Mouse (Mus musculus) lung, embryonic 16.5 days (tissue): ENCODE data around the gene Efhd1. TPM values are rescaled to one million over a fixed set of nuclear protein-coding genes. Genes with fewer than 3 reads are reported as not detected.

Experiments
- ATAC-seq: fragments of 200-750 bp; cut with Nextera tagmentation; 2 replicates; pipeline ENCODE4 v1.8.0; 2017; ENCODE audit warnings: low read depth, mild to moderate bottlenecking, moderate library complexity
- H3K27ac ChIP-seq: fragments of 300-500 bp; sonication (generic); 2 replicates; pipeline ENCODE4 v1.5.1; 2014; ENCODE audit warnings: mild to moderate bottlenecking, control low read depth, low read length
- H3K27me3 ChIP-seq: fragments of 300-500 bp; sonication (generic); 2 replicates; pipeline ENCODE4 v1.6.1; 2014; ENCODE audit warnings: low read depth, low read length, mixed read lengths; ENCODE audit not compliant: control insufficient read depth, insufficient read depth
- H3K36me3 ChIP-seq: fragments of 300-500 bp; sonication (generic); 2 replicates; pipeline ENCODE4 v1.6.1; 2014; ENCODE audit warnings: low read length; ENCODE audit not compliant: control insufficient read depth, insufficient read depth
- H3K4me1 ChIP-seq: fragments of 300-500 bp; sonication (generic); replicated peaks from 2 replicates; pipeline ENCODE4 v1.6.1; 2014; ENCODE audit warnings: low read length, mixed read lengths; ENCODE audit not compliant: control insufficient read depth, insufficient read depth
- H3K4me2 ChIP-seq: fragments of 300-500 bp; sonication (generic); 2 replicates; pipeline ENCODE4 v1.6.1; 2014; ENCODE audit warnings: low read depth, low read length, control low read depth
- H3K4me3 ChIP-seq: fragments of 300-500 bp; sonication (generic); 2 replicates; pipeline ENCODE4 v1.5.1; 2014; ENCODE audit warnings: mild to moderate bottlenecking, low read length, control low read depth
- H3K9ac ChIP-seq: fragments of 300-500 bp; sonication (generic); 2 replicates; pipeline ENCODE4 v1.6.1; 2014; ENCODE audit warnings: low read length, control low read depth
- H3K9me3 ChIP-seq: fragments of 300-500 bp; sonication (generic); 2 replicates; pipeline ENCODE4 v1.6.1; 2016; ENCODE audit warnings: low read length; ENCODE audit not compliant: control insufficient read depth
- WGBS: fragments of 180-500 bp; shearing (Covaris S2); extraction: QIAGEN DNeasy Blood & Tissue Kit; methylation state at CpG from one replicate; pipeline ENCODE4 v1.1.7; 2014; 5-methylcytosine and 5-hydroxymethylcytosine counted together
- polyA plus RNA-seq: library from polyadenylated mRNA; unstranded; fragments of >200 nt; fragmentation: Nextera tagmentation; extraction: Ambion mirVana; gene quantifications from 2 replicates; pipeline ENCODE4 v1.2.1, GENCODE M21; 2015

Gene Efhd1
- polyA plus RNA-seq: 0.31 and 0.65 TPM in 2 replicates

DNA sequence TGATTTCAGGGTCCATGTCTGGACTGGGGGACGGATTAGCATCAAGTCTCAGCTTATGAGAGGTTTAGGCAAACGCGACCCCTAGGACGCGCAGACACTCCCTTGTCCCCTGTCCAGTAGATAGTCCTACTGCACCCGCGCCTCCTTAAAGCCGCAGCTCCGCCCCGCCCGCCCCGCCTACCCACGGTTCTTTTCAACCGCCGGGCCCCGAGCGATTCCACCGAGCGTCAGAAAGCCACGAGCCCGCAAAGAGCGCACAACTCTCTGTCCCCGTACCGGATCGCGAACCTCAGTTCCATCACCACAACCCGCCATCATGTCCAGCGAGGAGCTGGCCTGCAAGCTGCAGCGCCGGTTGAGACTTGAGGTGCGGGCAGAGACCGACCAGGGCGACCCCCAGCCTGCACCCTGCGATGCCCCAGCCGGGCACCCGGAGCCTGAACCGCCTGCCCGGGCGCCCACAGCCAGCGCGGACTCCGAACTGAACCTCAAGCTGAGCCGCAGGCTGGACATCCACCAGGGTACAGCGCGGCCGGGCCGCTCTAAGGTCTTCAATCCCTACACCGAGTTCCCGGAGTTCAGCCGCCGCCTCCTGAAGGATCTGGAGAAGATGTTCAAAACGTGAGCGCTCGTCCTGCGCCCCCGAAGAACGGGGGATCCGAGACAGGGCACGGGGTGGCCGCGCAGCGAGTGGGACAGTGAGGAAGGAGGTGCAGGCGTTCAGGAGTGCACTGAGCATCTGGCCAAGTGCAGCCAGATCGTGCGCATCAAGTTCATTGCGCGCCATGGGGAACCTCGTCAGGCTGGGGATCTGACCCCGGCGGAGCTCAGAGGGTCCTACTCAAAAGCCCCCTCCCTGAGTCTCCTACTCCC lies at the start of gene Efhd1:
Gene Efhd1, plus strand, starts transcription at position 230 of the 873 bp plus-strand sequence.
- Histone ChIP-seq H3K27me3 (peaks cover 68% of the 10 kb centered on the region), H3K9ac (peak within 1 kb of the TSS; percentile 42), H3K27ac (no peak within 1 kb of the TSS), H3K36me3 (no peaks in the 10 kb centered on the region), H3K4me2 (peak within 1 kb of the TSS; percentile 86), H3K4me3 (peak within 1 kb of the TSS; percentile 47), H3K9me3 (no peaks in the 10 kb centered on the region), H3K4me1 (peaks cover 9% of the 10 kb centered on the region)
- WGBS: under 1% methylated on average over 70 of the region's 70 CpGs
- peak; percentile 70; the same call in 1 of the 2 replicates for ATAC-seq

GRCm38 (mm10) chr1:87214748-87215147 lies 49.4 kb upstream of the Efhd1 start:
- Histone ChIP-seq H3K9ac (peak overlapping the region; percentile 97), H3K36me3 (peaks cover 2% of the 10 kb centered on the region; the same call in 1 of the 2 replicates), H3K4me2 (peak overlapping the region; percentile 74), H3K4me3 (peak overlapping the region; percentile 83), H3K9me3 (no peaks in the 10 kb centered on the region), H3K27me3 (no peaks in the 10 kb centered on the region), H3K4me1 (peaks cover 14% of the 10 kb centered on the region), H3K27ac (peak overlapping the region; percentile 99; the same call in 1 of the 2 replicates)
- ATAC-seq: no peak
- WGBS: 5% methylated on average over 4 of the region's 4 CpGs

- H3K4me2 ChIP-seq: no peak overlapping the region
- H3K4me1 ChIP-seq: peaks cover 12% of the 10 kb centered on the region
- no peak overlapping the region for H3K27ac ChIP-seq
- ATAC-seq: no peak
- no peaks in the 10 kb centered on the region for H3K27me3 ChIP-seq
- no peaks in the 10 kb centered on the region for H3K9me3 ChIP-seq
- 54% methylated on average over 3 of the region's 3 CpGs for WGBS
- no peak overlapping the region for H3K9ac ChIP-seq
- H3K4me3 ChIP-seq: no peak overlapping the region
- H3K36me3 ChIP-seq: peaks cover 29% of the 10 kb centered on the region
Measured at GRCm38 (mm10) chr1:87217938-87218337, 46.2 kb upstream of the Efhd1 start.

DNA sequence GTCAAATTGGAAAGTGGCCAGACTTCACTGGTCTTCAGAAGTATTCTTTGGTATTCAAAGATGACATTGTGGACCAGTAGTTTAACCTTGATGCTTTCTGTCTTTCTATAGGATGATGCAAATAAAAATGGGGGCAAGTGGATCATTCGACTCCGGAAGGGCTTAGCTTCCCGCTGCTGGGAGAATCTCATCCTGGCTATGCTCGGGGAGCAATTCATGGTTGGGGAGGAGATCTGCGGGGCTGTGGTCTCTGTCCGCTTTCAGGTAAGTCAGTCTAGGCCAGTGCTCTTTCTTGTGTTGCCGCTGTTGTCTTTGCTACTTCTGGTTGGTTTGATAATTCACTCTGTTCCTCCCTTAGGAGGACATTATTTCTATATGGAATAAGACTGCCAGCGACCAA lies 38.4 kb upstream of the Efhd1 start:
- H3K4me1 ChIP-seq: no peaks in the 10 kb centered on the region
- no peak overlapping the region for H3K9ac ChIP-seq
- H3K4me2 ChIP-seq: no peak overlapping the region
- H3K27ac ChIP-seq: no peak overlapping the region
- no peaks in the 10 kb centered on the region for H3K9me3 ChIP-seq
- ATAC-seq: no peak
- peaks cover 77% of the 10 kb centered on the region for H3K36me3 ChIP-seq
- no peak overlapping the region for H3K4me3 ChIP-seq
- WGBS: 98% methylated on average over 8 of the region's 8 CpGs
- no peaks in the 10 kb centered on the region for H3K27me3 ChIP-seq

GRCm38 (mm10) chr1:87226409-87227159 lies 37.6 kb upstream of the Efhd1 start:
- H3K4me1 ChIP-seq: no peaks in the 10 kb centered on the region
- H3K27me3 ChIP-seq: no peaks in the 10 kb centered on the region
- H3K9me3 ChIP-seq: no peaks in the 10 kb centered on the region
- no peak for ATAC-seq
- H3K27ac ChIP-seq: no peak overlapping the region
- no peak overlapping the region for H3K4me2 ChIP-seq
- H3K36me3 ChIP-seq: peaks cover 70% of the 10 kb centered on the region
- no peak overlapping the region for H3K4me3 ChIP-seq
- no peak overlapping the region for H3K9ac ChIP-seq
- WGBS: 100% methylated on average over 1 of the region's 1 CpGs

DNA sequence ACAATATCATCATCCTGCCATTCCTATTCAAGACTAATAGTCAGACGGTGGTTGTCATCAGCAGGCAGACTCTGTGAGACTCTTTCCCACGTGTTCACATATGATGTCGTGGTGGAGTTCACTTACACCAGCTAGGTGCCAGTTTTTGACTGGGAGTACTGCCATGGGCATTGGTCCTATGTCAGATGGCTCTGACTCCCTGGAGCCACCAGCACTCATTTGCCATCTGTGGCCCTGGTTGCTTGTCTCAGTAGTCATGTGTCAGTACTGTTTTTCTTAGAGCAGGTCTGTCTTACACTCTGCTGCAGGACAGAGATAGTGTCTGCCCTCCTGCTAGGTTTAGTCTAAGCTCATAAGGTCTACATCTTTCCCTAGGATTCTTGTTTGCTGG lies 37.0 kb upstream of the Efhd1 start:
- no peak for ATAC-seq
- H3K27ac ChIP-seq: no peak overlapping the region
- 91% methylated on average over 3 of the region's 3 CpGs for WGBS
- H3K36me3 ChIP-seq: peaks cover 68% of the 10 kb centered on the region
- no peaks in the 10 kb centered on the region for H3K27me3 ChIP-seq
- H3K4me3 ChIP-seq: no peak overlapping the region
- H3K4me1 ChIP-seq: no peaks in the 10 kb centered on the region
- no peaks in the 10 kb centered on the region for H3K9me3 ChIP-seq
- no peak overlapping the region for H3K4me2 ChIP-seq
- no peak overlapping the region for H3K9ac ChIP-seq

GRCm38 (mm10) chr1:87230606-87231005 lies 33.6 kb upstream of the Efhd1 start:
- H3K9ac ChIP-seq: no peak overlapping the region
- no peaks in the 10 kb centered on the region for H3K9me3 ChIP-seq
- no peak overlapping the region for H3K4me2 ChIP-seq
- no peak overlapping the region for H3K4me3 ChIP-seq
- H3K27me3 ChIP-seq: no peaks in the 10 kb centered on the region
- H3K36me3 ChIP-seq: peaks cover 52% of the 10 kb centered on the region
- no peak overlapping the region for H3K27ac ChIP-seq
- no peak for ATAC-seq
- 86% methylated on average over 5 of the region's 5 CpGs for WGBS
- H3K4me1 ChIP-seq: no peaks in the 10 kb centered on the region

DNA sequence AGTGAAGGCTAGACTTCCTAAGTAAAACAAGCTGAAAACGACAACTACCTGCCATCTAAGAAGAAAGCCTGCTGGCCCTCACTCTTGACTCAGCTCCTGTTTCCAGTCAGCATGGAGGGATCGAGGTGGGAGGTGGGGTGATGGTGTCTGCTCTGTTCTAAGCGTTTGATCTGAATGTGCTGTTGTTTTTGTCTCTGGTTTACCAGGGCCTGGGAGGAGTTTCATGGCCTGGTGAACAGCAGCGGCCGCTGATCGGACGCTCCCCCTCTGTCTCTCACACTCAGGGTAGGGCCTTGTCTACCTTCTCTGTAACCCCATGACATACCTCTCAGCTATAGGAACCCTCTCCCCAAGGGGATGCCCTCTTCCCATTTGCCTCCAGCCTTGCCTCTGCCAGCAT lies 32.0 kb upstream of the Efhd1 start:
- ATAC-seq: no peak
- Histone ChIP-seq H3K36me3 (peaks cover 38% of the 10 kb centered on the region), H3K4me2 (no peak overlapping the region), H3K4me1 (no peaks in the 10 kb centered on the region), H3K9me3 (no peaks in the 10 kb centered on the region), H3K9ac (no peak overlapping the region), H3K27me3 (no peaks in the 10 kb centered on the region), H3K4me3 (no peak overlapping the region), H3K27ac (no peak overlapping the region)
- 89% methylated on average over 7 of the region's 7 CpGs for WGBS

- Histone ChIP-seq H3K36me3 (peaks cover 8% of the 10 kb centered on the region; the same call in 1 of the 2 replicates), H3K9ac (no peak overlapping the region), H3K27ac (no peak overlapping the region), H3K9me3 (no peaks in the 10 kb centered on the region), H3K4me2 (no peak overlapping the region), H3K27me3 (no peaks in the 10 kb centered on the region), H3K4me1 (no peaks in the 10 kb centered on the region), H3K4me3 (no peak overlapping the region)
- ATAC-seq: no peak
- WGBS: 49% methylated on average over 8 of the region's 8 CpGs
Measured at GRCm38 (mm10) chr1:87239056-87239455, 25.1 kb upstream of the Efhd1 start.
